Mouse (Mus musculus): ENCODE measurements at regions not wholly inside any gene's neighbourhood (a gene's known extent, or its start where the extent isn't known, plus 50 kb on each side); places are given as distances from the start of the nearest gene placed in this dataset.

GRCm38 (mm10) chr4:114666979-114667328 is 154.6 kb upstream of the Gm12830 start:
- TF ChIP-seq CHD2 (IDR thresholded peaks at IDR 0.05; ENCODE audit: low read depth, low read length), result no peak
- no peak for TF ChIP-seq HCFC1 (IDR thresholded peaks at IDR 0.05; ENCODE audit: borderline replicate concordance, insufficient read depth, low read length)
- no peak for TF ChIP-seq ZC3H11A (IDR thresholded peaks at IDR 0.05; ENCODE audit: borderline replicate concordance, low read depth, low read length)

Data from ES-E14 (cell line).